8 mouse cellular contexts compared by ENCODE assay signal in genomic region chr2:57316055-57316454, GRCm38 (mm10).
A peak's percentile ranks its signal among the peaks of the same experiment; 100 is the strongest.
DNase-seq lines count a peak whose midpoint lies in the region; ATAC-seq and TF ChIP-seq lines count a peak whose summit lies in the region.

No protein-coding gene starts in this region.

- ATAC-seq in frontal cortex, adult (ENCODE audit: low TSS enrichment) = no peak

- no peak overlapping the region for H3K9ac ChIP-seq in liver, adult 2 months (ENCODE audit: low read depth, low read length)

- no peaks in the 10 kb centered on the region for H3K27me3 ChIP-seq in liver, adult 2 months (ENCODE audit: control insufficient read depth, insufficient read depth, low read length)
- no peaks in the 10 kb centered on the region for H3K27me3 ChIP-seq in thymus, adult 2 months (ENCODE audit: control insufficient read depth, insufficient read depth, low read length)

- no peak overlapping the region for H3K27ac ChIP-seq in gastrocnemius, adult 2 months
- H3K27ac ChIP-seq in cortical plate, adult 2 months (ENCODE audit: insufficient read depth, low read length) = no peak overlapping the region
- H3K27ac ChIP-seq in liver, adult 2 months (replicated peaks; ENCODE audit: insufficient read depth, low read depth, low read length) = no peak overlapping the region
- no peak overlapping the region for H3K27ac ChIP-seq in thymus, adult 2 months (ENCODE audit: control insufficient read depth, insufficient read depth, low read length)

- H3K4me1 ChIP-seq in cortical plate, adult 2 months (ENCODE audit: control insufficient read depth, insufficient read depth, low read length) = no peaks in the 10 kb centered on the region; the same call in 1 of the 2 replicates
- no peaks in the 10 kb centered on the region for H3K4me1 ChIP-seq in liver, adult 2 months (ENCODE audit: control insufficient read depth, insufficient read depth, low read length)
- H3K4me1 ChIP-seq in thymus, adult 2 months (replicated peaks; ENCODE audit: control insufficient read depth, insufficient read depth, low read length) = no peaks in the 10 kb centered on the region

- H3K36me3 ChIP-seq in liver, adult 2 months (ENCODE audit: control insufficient read depth, insufficient read depth, low read length) = peaks cover 3% of the 10 kb centered on the region; the same call in 1 of the 2 replicates
- H3K36me3 ChIP-seq in thymus, adult 2 months (ENCODE audit: control insufficient read depth, insufficient read depth, low read length) = no peaks in the 10 kb centered on the region

- peaks cover 5% of the 10 kb centered on the region; the same call in 1 of the 2 replicates for H3K79me2 ChIP-seq in liver, adult 2 months (ENCODE audit: control insufficient read depth, insufficient read depth, low read length)

- peak; percentile 79 for TF ChIP-seq CTCF in gastrocnemius, adult 2 months (IDR thresholded peaks at IDR 0.05)
- peak; percentile 41; the same call in 1 of the 2 replicates for TF ChIP-seq CTCF in cortical plate, adult 2 months (IDR thresholded peaks at IDR 0.05; ENCODE audit: extremely low read depth, insufficient read depth, low read length)
- TF ChIP-seq CTCF in liver, adult 2 months (IDR thresholded peaks at IDR 0.05; ENCODE audit: low read depth, low read length) = peak; percentile 49
- TF ChIP-seq CTCF in thymus, adult 2 months (IDR thresholded peaks at IDR 0.05; ENCODE audit: borderline replicate concordance, control insufficient read depth, extremely low read depth, insufficient read depth, low read length, poor library complexity) = no peak

- intact Hi-C loops in gastrocnemius, adult 2 months (cut with DNase I) = loop anchor here (5.0 kb wide), 1 partner anchor 199 kb away; no protein-coding TSS in a partner anchor

- no peak for TF ChIP-seq POLR2A in cortical plate, adult 2 months (IDR thresholded peaks at IDR 0.05; ENCODE audit: extremely low read depth, insufficient read depth, low read length)
- no peak for TF ChIP-seq POLR2A in liver, adult 2 months (IDR thresholded peaks at IDR 0.05; ENCODE audit: extremely low read depth, insufficient read depth, low read length)
- TF ChIP-seq POLR2A in thymus, adult 2 months (IDR thresholded peaks at IDR 0.05; ENCODE audit: control insufficient read depth, extremely low read depth, insufficient read depth, low read length, poor library complexity) = no peak

- WGBS in liver, adult 2 months = 47% methylated on average over 2 of the region's 2 CpGs
- 53% methylated on average over 2 of the region's 2 CpGs for WGBS in thymus, adult 2 months

- H3K4me3 ChIP-seq in gastrocnemius, adult 2 months = no peak overlapping the region
- H3K4me3 ChIP-seq in cortical plate, adult 2 months (ENCODE audit: insufficient read depth, low read length) = no peak overlapping the region
- no peak overlapping the region for H3K4me3 ChIP-seq in liver, adult 2 months (ENCODE audit: insufficient read depth, low read depth, low read length)
- no peak overlapping the region for H3K4me3 ChIP-seq in thymus, adult 2 months (ENCODE audit: control insufficient read depth, insufficient read depth, low read length)

- peak; percentile 42 for DNase-seq in gastrocnemius, adult 2 months
- DNase-seq in gastrocnemius, postnatal 25 days = no peak
- DNase-seq in urinary bladder, postnatal 25 days (ENCODE audit: low spot score) = peak; percentile 19
- no peak for DNase-seq in urinary bladder, adult 2 months (ENCODE audit: low spot score)
- peak; percentile 35 for DNase-seq in liver, adult 2 months (ENCODE audit: extremely low read depth, low read depth, low spot score)
- DNase-seq in thymus, adult 2 months = peak; percentile 54

Comparison
In these comparisons a context has a peak if more than half of its experiments do, and no peak if none do; other contexts are left out.
1. DNase-seq: peak in gastrocnemius, adult 2 months (single experiment), urinary bladder, postnatal 25 days (single experiment), liver, adult 2 months (single experiment) and thymus, adult 2 months (single experiment); none in gastrocnemius, postnatal 25 days (single experiment) and urinary bladder, adult 2 months (single experiment).